ENCODE assay signal across 8 mouse cellular contexts in genomic region chr3:81995988-81996387, GRCm38 (mm10). TPM values are rescaled to one million over a fixed set of nuclear protein-coding genes. Genes with fewer than 3 reads are reported as not detected.
DNase-seq lines count a peak whose midpoint lies in the region; ATAC-seq and TF ChIP-seq lines count a peak whose summit lies in the region.

No protein-coding gene starts in this region.

- intact Hi-C loops in gastrocnemius, adult 2 months (cut with DNase I), result loop anchor here (2.0 kb wide), 1 partner anchor 33 kb away; no protein-coding TSS in a partner anchor

- DNase-seq in gastrocnemius, adult 2 months, result no peak
- DNase-seq in gastrocnemius, adult 8-10 months (ENCODE audit: low spot score in 2 of 2), result no peak
- DNase-seq in right cerebral cortex, adult 18-20 months, result peak; percentile 16
- DNase-seq in right cerebral cortex, postnatal 14 days, result no peak
- DNase-seq in c-Kit-positive CD71-positive TER-119-positive erythroid progenitor cells, embryonic 14.5 days (ENCODE audit: low spot score), result peak; percentile 24
- DNase-seq in gastrocnemius, postnatal 4 days (ENCODE audit: low spot score in 2 of 2), result no peak

- no peak overlapping the region for H3K27ac ChIP-seq in gastrocnemius, adult 2 months

- peak; percentile 74 for TF ChIP-seq CTCF in gastrocnemius, adult 2 months (IDR thresholded peaks at IDR 0.05)

- no peak overlapping the region for H3K4me3 ChIP-seq in gastrocnemius, adult 2 months

- peak; percentile 96 for ATAC-seq in granulocyte monocyte progenitor cell, adult 5-6 weeks (replicated peaks; ENCODE audit: poor library complexity, severe bottlenecking)
- peak; percentile 83 for ATAC-seq in megakaryocyte-erythroid progenitor cell, adult 5-6 weeks (replicated peaks; ENCODE audit: low FRiP score, low TSS enrichment, poor library complexity, severe bottlenecking)

RNA-seq across cellular contexts. Expression of gene Asic5, which starts 13.9 kb away (rescaled TPM):
- not detected for total RNA-seq in gastrocnemius, adult 2 months (2021)
- not detected for total RNA-seq in gastrocnemius, adult 8-10 months (2022)
- not detected in 2 replicates for total RNA-seq in granulocyte monocyte progenitor cell, adult 5-6 weeks (2014; fragmentation: Nextera tagmentation)
- total RNA-seq in granulocyte monocyte progenitor cell, adult 5-6 weeks (2017), result not detected in 2 replicates
- total RNA-seq in megakaryocyte-erythroid progenitor cell, adult 5-6 weeks (2014; fragmentation: Nextera tagmentation), result not detected in 2 replicates
- not detected in 2 replicates for total RNA-seq in megakaryocyte-erythroid progenitor cell, adult 5-6 weeks (2017)
- not detected for total RNA-seq in gastrocnemius, postnatal 4 days (2021)

RNA-seq across cellular contexts. Expression of gene Tdo2, which starts 20.0 kb away (rescaled TPM):
- not detected for total RNA-seq in gastrocnemius, adult 2 months (2021)
- total RNA-seq in gastrocnemius, adult 8-10 months (2022), result under 1 TPM in 1 of 4 experiments, not detected in 3; 0.13 TPM
- not detected in 2 replicates for total RNA-seq in granulocyte monocyte progenitor cell, adult 5-6 weeks (2014; fragmentation: Nextera tagmentation)
- not detected in 2 replicates for total RNA-seq in granulocyte monocyte progenitor cell, adult 5-6 weeks (2017)
- total RNA-seq in megakaryocyte-erythroid progenitor cell, adult 5-6 weeks (2014; fragmentation: Nextera tagmentation), result not detected in 2 replicates
- not detected in 2 replicates for total RNA-seq in megakaryocyte-erythroid progenitor cell, adult 5-6 weeks (2017)
- under 1 TPM in 1 of 2 experiments, not detected in 1; 0.26 TPM for total RNA-seq in gastrocnemius, postnatal 4 days (2021)

Comparison
In these comparisons a context has a peak if more than half of its experiments do, and no peak if none do; other contexts are left out.
1. DNase-seq: peak in right cerebral cortex, adult 18-20 months (single experiment) and c-Kit-positive CD71-positive TER-119-positive erythroid progenitor cells, embryonic 14.5 days (single experiment); none in gastrocnemius, adult 2 months (single experiment), gastrocnemius, adult 8-10 months (0 of 2), right cerebral cortex, postnatal 14 days (single experiment) and gastrocnemius, postnatal 4 days (0 of 2).